Mouse (Mus musculus) megakaryocyte-erythroid progenitor cell, adult 5-6 weeks (primary cell): ENCODE measurements around the gene Pogz. TPM values are rescaled to one million over a fixed set of nuclear protein-coding genes. Genes with fewer than 3 reads are reported as not detected.

Experiments
- ATAC-seq: replicated peaks from 2 replicates; pipeline ENCODE4 v1.8.0; 2016; ENCODE audit warnings: mild to moderate bottlenecking, inconsistent platforms; ENCODE audit not compliant: severe bottlenecking, poor library complexity, low FRiP score, low TSS enrichment
- total RNA-seq, 2 experiments: library from RNA; stranded (forward) in 1 of 2; stranded (reverse) in 1 of 2; fragments of 200-1000, 215-1000 nt in 1 of 2; fragments of >200 nt in 1 of 2; fragmentation: Nextera tagmentation in 1 of 2; gene quantifications; 2 replicates each; pipeline ENCODE4 v1.2.3; 2014 to 2017

Pogz gene
- total RNA-seq (2014; fragmentation: Nextera tagmentation) (49.6 and 59.1 TPM in 2 replicates), total RNA-seq (2017) (12.5 and 18.7 TPM in 2 replicates)

- ATAC-seq: peak; percentile 92
Measured at GRCm38 (mm10) chr3:94837183-94837890, at the start of gene Pogz. TSS of gene Pogz (plus strand) at chr3:94837567.

DNA sequence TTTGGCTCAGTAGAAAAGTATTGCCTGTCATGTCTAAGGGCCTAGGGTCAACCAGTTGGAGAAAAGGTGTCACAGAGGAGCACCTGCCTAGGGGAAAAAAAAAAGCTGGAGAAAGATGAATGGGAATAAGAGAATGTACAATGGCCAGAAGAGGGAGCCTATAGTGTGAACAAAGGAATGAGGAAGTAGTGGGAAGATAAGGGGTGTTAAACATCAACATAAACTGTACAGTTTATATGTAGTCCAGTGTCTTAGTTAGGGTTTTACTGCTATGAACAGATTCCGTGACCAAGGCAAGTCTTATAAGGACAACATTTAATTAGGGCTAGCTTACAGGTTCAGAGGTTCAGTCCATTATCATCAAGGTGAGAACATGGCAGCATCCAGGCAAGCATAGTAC is 48.3 kb upstream of the Pogz start:
- ATAC-seq: no peak

GRCm38 (mm10) chr3:94789516-94789915 is 47.9 kb upstream of the Pogz start:
- no peak for ATAC-seq

DNA sequence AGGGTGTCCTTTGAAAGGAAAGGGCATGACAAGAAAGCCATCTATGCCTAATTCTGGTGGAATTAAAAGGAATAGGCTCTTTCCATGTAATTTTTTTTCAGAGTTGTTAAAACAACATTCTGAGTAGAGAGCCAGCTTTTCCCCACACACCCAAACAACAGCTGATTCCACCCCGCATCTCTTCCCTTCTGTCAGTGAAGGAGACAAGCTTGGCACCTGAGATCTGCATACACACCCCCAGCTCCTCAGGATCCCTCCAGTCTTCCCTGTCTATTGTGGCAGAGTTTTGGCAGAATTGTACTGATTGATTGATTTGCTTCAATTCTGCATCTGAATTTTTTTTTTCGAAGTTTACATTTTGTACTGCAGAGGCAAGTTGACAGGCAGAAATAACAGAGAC is 45.1 kb upstream of the Pogz start:
- no peak for ATAC-seq

DNA sequence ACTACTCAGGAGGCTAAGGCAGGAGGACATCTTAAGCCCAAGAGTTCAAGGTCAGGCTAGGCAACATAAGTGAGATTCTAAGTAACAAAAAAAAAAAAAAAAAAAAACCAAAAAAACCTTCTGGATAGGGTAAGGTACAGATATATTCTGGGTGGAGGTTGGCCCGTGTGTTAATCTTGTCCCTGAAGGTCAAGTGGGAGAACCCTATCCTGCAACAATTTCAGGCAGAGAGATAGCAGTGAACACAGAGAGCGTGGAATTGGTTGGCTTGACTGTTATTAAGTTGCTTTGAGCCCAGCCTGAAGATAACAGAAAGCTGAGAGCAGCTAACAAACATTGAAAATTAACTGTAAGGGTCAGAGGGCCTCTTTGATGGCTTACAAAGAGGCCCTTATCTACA is 43.7 kb upstream of the Pogz start:
- ATAC-seq: peak; percentile 60

DNA sequence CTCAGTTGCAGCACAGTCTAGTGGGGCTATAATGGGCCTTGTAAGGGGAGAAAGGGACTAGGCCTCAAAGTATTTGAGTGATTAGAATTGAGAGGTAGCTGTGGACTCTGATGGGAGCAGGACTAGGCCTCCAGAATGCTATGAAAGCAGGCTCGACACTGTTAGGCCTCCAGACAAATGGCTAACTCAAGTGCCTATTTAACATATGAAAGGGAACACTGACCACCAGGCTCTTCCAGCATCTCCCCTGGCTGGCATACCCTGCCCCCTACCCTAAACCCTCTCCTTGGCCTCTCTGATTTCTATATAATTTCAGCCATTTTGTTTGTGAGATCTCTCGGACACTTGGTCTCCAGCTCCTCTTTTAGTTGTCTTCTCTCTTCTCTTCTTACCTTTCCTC is 43.0 kb upstream of the Pogz start:
- no peak for ATAC-seq

GRCm38 (mm10) chr3:94795596-94796140 is 41.7 kb upstream of the Pogz start:
- no peak for ATAC-seq

GRCm38 (mm10) chr3:94796181-94796580 is 41.2 kb upstream of the Pogz start:
- ATAC-seq: no peak

DNA sequence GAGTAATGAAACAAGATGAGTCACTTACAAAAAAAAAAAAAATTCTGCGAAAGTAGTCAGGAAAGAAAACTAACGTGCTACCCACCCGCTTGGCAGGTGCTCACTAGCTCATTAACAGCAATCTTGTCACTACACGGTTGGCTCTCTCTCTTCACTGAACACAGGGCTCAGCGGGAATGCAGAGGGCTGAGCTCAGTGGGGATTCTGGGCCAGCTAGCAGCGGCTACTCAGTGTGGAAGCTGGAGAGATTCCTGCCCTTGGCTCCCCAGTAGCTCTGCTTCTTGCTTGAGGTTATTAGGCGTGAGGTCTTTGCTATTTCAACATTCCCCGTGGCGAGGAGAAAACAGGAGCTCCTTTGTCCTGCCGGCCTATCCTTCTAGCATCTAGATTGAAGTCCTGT is 33.2 kb upstream of the Pogz start:
- ATAC-seq: no peak

DNA sequence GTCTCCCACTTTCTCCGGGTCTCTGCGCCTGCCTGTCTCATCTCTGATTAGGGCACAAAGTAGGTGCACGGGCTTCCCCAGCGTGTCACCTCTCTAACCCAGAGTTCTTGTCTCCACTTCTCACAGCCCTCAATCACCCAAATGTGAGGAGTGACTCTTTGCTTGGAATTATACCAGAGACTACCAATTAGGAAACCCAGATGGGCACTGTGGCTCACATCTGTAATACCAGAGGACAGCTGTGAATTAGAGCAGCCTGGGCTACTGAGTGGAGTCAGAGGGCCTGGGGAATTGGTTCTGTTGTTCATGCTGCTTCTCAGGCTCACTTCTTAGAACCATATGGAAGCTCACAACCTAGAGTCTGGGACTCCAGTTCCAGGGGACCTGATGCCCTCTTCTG is 32.4 kb upstream of the Pogz start:
- no peak for ATAC-seq

DNA sequence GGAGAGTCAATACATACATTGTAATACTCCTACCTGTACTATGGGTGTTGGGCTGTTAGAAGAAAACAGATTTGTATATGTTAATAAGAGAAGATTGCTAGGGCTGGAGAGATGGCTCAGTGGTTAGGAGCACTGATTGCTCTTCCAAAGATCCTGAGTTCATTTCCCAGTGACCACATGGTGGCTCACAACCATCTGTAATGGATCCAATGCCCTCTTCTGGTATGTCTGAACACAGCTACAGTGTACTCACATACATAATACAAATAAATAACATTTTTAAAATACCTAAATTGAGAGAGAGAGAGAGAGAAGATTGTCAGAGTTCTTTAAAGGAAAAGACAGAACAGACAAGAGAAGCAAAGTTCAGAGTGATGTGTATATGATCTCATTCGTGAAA is 29.1 kb upstream of the Pogz start:
- ATAC-seq: no peak

GRCm38 (mm10) chr3:94811628-94812027 is 25.7 kb upstream of the Pogz start:
- ATAC-seq: peak; percentile 76

- ATAC-seq: no peak; the same call in 1 of the 2 replicates
Measured at GRCm38 (mm10) chr3:94813651-94814050, 23.7 kb upstream of the Pogz start.

GRCm38 (mm10) chr3:94814063-94814462 is 23.3 kb upstream of the Pogz start:
- ATAC-seq: no peak

GRCm38 (mm10) chr3:94814663-94815062 is 22.7 kb upstream of the Pogz start:
- no peak for ATAC-seq

DNA sequence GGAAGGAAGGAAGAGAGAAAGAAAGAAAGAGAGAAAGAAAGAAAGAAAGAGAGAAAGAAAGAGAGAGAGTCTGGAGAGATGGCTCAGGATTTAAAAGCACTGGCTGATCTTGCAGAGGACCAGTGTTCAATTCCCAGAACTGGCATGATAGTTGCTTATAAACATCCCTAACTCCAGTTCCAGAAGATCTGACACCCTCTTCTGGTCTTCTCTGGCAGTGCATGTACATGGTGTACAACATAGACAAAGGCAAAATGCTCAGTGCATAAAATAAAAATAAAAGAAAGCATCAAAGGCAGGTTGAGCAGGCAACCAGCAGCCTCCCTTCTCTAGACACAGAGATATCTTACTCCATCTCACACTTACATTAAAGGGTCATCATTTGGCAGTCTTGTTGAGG is 21.8 kb upstream of the Pogz start:
- ATAC-seq: no peak

DNA sequence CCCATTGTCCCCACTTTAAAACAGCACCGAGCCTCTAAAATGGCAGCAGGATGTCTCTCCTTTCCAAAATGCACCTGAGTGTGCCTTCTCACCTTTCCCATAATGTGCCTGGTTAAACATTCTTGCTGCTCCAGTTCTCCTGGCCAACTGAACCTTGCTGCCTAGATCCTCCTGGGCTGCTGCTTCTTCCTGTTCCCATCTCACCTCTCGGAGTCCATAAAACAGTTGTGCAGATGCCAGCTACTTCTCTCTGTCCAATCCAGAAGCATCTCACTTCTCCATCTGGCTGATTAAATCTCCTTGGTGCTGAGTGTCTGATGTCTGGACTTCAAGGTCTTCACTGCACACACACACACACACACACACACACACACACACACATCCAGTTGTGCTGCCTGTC is 19.6 kb upstream of the Pogz start:
- ATAC-seq: no peak

DNA sequence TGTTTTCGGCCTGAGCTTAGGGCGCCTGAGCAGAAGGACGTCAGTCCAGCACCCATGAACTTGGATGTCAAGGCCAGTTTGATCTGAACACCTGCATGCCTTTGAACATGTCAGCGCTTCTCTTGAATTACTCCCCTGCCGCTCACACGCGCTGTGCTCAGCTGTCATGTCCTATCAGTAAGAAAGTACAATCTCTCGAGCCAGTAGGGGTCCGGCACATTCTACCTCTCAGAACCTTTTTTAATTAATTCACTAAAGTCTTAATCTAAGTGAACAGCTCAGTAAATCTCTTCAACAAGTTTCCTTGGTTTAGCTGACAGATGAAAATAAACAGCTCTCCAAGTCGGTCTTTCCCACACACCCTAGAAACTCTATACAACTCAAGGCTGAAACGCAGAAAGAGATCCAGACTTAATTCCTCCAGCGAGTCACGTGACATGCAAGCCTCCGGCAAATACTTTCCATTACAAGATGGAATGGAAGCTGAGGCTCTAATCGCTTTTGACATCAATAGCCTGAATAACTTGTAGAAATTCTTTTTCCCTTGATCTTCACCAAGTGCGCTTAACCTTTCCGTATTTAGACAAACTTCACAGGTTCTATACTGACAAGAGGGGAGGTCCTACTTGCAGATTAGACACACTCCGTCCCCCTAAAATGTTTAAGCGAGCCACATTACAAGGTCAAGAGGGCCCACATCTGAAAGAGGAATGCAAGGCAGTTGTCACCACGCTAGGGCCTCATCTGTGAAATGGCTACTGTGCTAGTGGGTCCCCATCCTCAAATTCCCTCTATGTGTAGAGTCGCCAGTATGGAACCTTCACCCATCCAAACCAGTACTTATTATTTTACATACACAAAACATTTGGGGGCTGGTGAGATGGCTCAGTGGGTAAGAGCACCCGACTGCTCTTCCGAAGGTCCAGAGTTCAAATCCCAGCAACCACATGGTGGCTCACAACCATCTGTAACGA is 17.6 kb upstream of the Pogz start:
- no peak for ATAC-seq

GRCm38 (mm10) chr3:94821008-94821638 is 16.2 kb upstream of the Pogz start:
- ATAC-seq: peak; percentile 70; the same call in 1 of the 2 replicates

DNA sequence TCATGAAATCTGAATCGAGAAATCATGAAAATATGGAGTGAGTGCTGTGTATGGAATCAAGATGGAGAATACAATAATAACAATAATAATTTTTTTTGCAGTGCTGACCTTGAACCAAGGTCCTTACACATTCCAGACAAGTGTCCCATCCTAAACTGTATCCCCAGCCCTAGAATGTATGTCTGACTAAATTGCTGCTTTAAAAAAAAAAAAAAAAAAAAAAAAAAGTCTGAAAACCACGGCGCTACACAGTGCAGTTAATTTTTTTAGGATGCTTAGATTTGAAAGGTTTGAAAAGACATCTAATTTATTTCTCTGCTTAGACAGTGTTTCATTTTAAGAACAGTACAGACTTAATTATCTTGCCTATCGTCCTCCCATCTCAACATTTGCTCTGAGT is 15.3 kb upstream of the Pogz start:
- no peak for ATAC-seq
